Mouse (Mus musculus) CH12.LX (cell line): Measurements from ENCODE around the gene Jph3.

ENCODE experiments used
- CTCF ChIP-seq, 2 experiments: IDR thresholded peaks in 1 of 2; conservative IDR thresholded peaks in 1 of 2; 2 replicates each; pipeline ENCODE4 v1.5.1; 2011 to 2012; ENCODE audit warnings: low read depth in 2 of 2, low read length in 2 of 2, improper control_type of control experiment in 1 of 2, inconsistent platforms in 1 of 2, mild to moderate bottlenecking in 1 of 2, moderate library complexity in 1 of 2
- E2F4 ChIP-seq: IDR thresholded peaks from 2 replicates; pipeline ENCODE4 v1.6.1; 2011; ENCODE audit warnings: low read depth, low read length, improper control_type of control experiment; ENCODE audit not compliant: insufficient replicate concordance
- MAX ChIP-seq: IDR thresholded peaks from 2 replicates; pipeline ENCODE4 v1.6.1; 2011; ENCODE audit warnings: low read length, improper control_type of control experiment
- NELFE ChIP-seq: IDR thresholded peaks from 2 replicates; pipeline ENCODE4 v1.6.1; 2011; ENCODE audit warnings: low read depth, low read length, improper control_type of control experiment
- POLR2A ChIP-seq: IDR thresholded peaks from 2 replicates; pipeline ENCODE4 v1.6.1; 2011; ENCODE audit warnings: low read depth, mild to moderate bottlenecking, improper control_type of control experiment, low read length
- POLR2AphosphoS2 ChIP-seq: IDR thresholded peaks from 2 replicates; pipeline ENCODE4 v1.6.1; 2011; ENCODE audit warnings: low read depth, low read length, improper control_type of control experiment
- ZMIZ1 ChIP-seq: IDR thresholded peaks from 2 replicates; pipeline ENCODE4 v1.6.1; 2012; ENCODE audit warnings: low read depth, mild to moderate bottlenecking, inconsistent platforms, low read length, improper control_type of control experiment

- TF ChIP-seq ZMIZ1, result no peak
- no peak for TF ChIP-seq POLR2A
- TF ChIP-seq CTCF (conservative IDR thresholded peaks at IDR 0.05 in 1 of 2, IDR thresholded peaks at IDR 0.05 in 1 of 2; ENCODE audit: low read depth in 2 of 2, low read length in 2 of 2), result no peak
- no peak for TF ChIP-seq E2F4
- TF ChIP-seq MAX, result no peak
- no peak for TF ChIP-seq NELFE
- TF ChIP-seq POLR2AphosphoS2, result no peak
Measured at GRCm38 (mm10) chr8:121721072-121721471, 8.4 kb upstream of the Jph3 start.
